Mouse (Mus musculus): ENCODE results near the gene Dcaf7. TPM values are rescaled to one million over a fixed set of nuclear protein-coding genes. Genes with fewer than 3 reads are reported as not detected.

The Dcaf7 gene
- 58.8 and 63.4 TPM in 2 replicates for polyA plus RNA-seq (2015; fragmentation: Nextera tagmentation; extraction: Ambion mirVana)

DNA sequence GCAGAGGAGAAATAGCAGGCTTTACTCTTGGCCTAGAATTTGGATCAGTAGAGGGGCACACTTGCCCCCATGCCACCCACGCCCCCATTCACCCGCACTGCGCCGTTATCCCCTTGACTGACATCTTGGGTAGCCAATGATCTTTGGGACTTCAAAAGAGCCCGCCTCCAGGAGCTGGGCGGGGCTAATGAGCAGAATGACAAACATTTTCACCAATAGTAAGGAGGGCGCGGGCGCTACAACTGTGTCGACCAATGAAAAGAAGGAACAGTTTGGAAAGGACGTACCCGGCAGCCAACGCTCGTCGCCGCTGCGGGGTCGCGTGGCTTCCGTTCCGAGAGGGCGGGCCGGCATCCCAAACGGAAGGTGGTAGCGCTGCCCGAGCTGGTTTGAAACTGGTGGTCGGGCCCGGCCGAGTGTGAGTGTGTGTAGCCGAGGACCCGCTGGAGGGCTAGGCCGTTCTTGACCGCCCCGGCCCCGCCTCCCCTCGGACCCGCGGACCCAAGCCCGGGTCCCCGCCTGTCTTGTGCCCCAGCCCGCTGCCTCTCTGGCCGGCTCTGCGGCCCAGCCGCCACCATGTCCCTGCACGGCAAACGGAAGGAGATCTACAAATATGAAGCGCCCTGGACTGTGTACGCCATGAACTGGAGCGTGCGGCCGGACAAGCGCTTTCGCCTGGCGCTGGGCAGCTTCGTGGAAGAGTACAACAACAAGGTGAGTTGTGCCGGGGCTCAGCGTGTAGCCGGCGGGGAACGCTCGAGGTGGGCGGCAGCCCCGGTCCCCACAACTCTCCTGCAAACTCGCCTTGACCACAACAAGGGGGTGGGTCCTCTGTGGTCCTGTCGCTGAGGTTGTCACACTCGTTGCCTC, at the start of gene Dcaf7:
Gene Dcaf7 (plus strand): TSS at position 325 of the 870 bp plus-strand sequence.
- Histone ChIP-seq H3K9ac (ENCODE audit: low read length) (peak within 1 kb of the TSS; percentile 92), H3K4me2 (ENCODE audit: low read depth, low read length) (peak within 1 kb of the TSS; percentile 98), H3K27me3 (ENCODE audit: control insufficient read depth, insufficient read depth, low read depth, low read length) (no peaks in the 10 kb centered on the region), H3K4me1 (replicated peaks; ENCODE audit: control insufficient read depth, insufficient read depth, low read length) (peaks cover 12% of the 10 kb centered on the region), H3K27ac (ENCODE audit: low read length) (peak within 1 kb of the TSS; percentile 86), H3K9me3 (ENCODE audit: control insufficient read depth, low read length) (no peaks in the 10 kb centered on the region), H3K4me3 (ENCODE audit: low read length) (peak within 1 kb of the TSS; percentile 88), H3K36me3 (ENCODE audit: control insufficient read depth, insufficient read depth, low read length) (no peaks in the 10 kb centered on the region)
- WGBS: under 1% methylated on average over 66 of the region's 66 CpGs
- peak; percentile 99 for ATAC-seq (ENCODE audit: low read depth)

- no peak overlapping the region for H3K9ac ChIP-seq (ENCODE audit: low read length)
- no peak overlapping the region for H3K4me3 ChIP-seq (ENCODE audit: low read length)
- no peaks in the 10 kb centered on the region; the same call in 1 of the 2 replicates for H3K4me1 ChIP-seq (replicated peaks; ENCODE audit: control insufficient read depth, insufficient read depth, low read length)
- no peaks in the 10 kb centered on the region for H3K9me3 ChIP-seq (ENCODE audit: control insufficient read depth, low read length)
- peak overlapping the region; percentile 26; the same call in 1 of the 2 replicates for H3K27ac ChIP-seq (ENCODE audit: low read length)
- 48% methylated on average over 6 of the region's 6 CpGs for WGBS
- no peak overlapping the region for H3K4me2 ChIP-seq (ENCODE audit: low read depth, low read length)
- ATAC-seq (ENCODE audit: low read depth): no peak
- H3K27me3 ChIP-seq (ENCODE audit: control insufficient read depth, insufficient read depth, low read depth, low read length): no peaks in the 10 kb centered on the region
- H3K36me3 ChIP-seq (ENCODE audit: control insufficient read depth, insufficient read depth, low read length): no peaks in the 10 kb centered on the region
Observed at GRCm38 (mm10) chr11:105987446-105987845, 49.2 kb upstream of the Dcaf7 start.

DNA sequence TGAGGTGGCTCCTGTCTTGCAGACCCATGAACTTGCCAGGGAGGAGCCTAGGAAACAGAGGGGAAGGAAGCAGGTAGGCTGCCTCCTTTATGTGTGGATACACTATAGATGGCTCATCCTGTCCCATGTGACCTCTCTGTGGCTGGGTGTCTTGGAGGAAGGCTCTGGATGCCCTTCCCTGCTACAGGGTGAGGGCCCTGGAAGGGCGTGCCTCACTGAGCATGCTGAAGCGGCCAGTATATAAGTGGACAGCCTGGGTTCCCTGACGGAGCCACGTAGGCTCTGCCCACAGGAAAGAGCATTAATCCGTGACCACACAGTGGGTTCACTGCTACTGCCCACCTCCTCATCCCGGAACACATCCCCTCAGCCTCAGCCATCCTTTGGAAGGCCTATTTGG, 47.2 kb upstream of the Dcaf7 start:
- H3K27ac ChIP-seq (ENCODE audit: low read length): peak overlapping the region; percentile 67
- ATAC-seq (ENCODE audit: low read depth): peak; percentile 68
- no peaks in the 10 kb centered on the region; the same call in 1 of the 2 replicates for H3K4me1 ChIP-seq (replicated peaks; ENCODE audit: control insufficient read depth, insufficient read depth, low read length)
- no peaks in the 10 kb centered on the region for H3K36me3 ChIP-seq (ENCODE audit: control insufficient read depth, insufficient read depth, low read length)
- no peaks in the 10 kb centered on the region for H3K27me3 ChIP-seq (ENCODE audit: control insufficient read depth, insufficient read depth, low read depth, low read length)
- WGBS: 64% methylated on average over 6 of the region's 6 CpGs
- no peak overlapping the region for H3K9ac ChIP-seq (ENCODE audit: low read length)
- no peak overlapping the region for H3K4me2 ChIP-seq (ENCODE audit: low read depth, low read length)
- H3K9me3 ChIP-seq (ENCODE audit: control insufficient read depth, low read length): no peaks in the 10 kb centered on the region
- H3K4me3 ChIP-seq (ENCODE audit: low read length): no peak overlapping the region

DNA sequence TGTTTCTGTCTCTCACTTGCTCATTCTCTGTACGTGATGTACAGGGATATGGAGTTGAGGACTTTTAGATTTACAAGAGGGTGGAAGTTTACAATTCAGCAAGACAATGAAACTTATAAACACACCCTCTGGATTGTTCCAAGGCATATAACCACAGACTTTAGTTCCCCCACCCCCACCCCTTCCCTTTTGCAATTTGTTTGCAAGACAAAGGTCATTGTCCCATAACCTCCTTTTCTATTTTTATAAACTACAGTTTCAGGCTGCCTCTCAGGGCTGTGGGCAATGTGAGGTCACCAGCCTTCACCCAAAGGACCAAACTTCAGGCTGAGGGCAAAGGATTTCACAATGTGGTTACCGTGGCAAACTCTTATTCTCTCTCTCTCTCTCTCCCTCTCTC, 46.4 kb upstream of the Dcaf7 start:
- peak; percentile 77 for ATAC-seq (ENCODE audit: low read depth)
- H3K36me3 ChIP-seq (ENCODE audit: control insufficient read depth, insufficient read depth, low read length): no peaks in the 10 kb centered on the region
- H3K9me3 ChIP-seq (ENCODE audit: control insufficient read depth, low read length): no peaks in the 10 kb centered on the region
- H3K4me2 ChIP-seq (ENCODE audit: low read depth, low read length): no peak overlapping the region
- no peak overlapping the region for H3K9ac ChIP-seq (ENCODE audit: low read length)
- WGBS: 30% methylated on average over 2 of the region's 2 CpGs
- no peaks in the 10 kb centered on the region; the same call in 1 of the 2 replicates for H3K4me1 ChIP-seq (replicated peaks; ENCODE audit: control insufficient read depth, insufficient read depth, low read length)
- no peaks in the 10 kb centered on the region for H3K27me3 ChIP-seq (ENCODE audit: control insufficient read depth, insufficient read depth, low read depth, low read length)
- H3K4me3 ChIP-seq (ENCODE audit: low read length): no peak overlapping the region
- peak overlapping the region; percentile 66 for H3K27ac ChIP-seq (ENCODE audit: low read length)

- H3K9me3 ChIP-seq (ENCODE audit: control insufficient read depth, low read length): no peaks in the 10 kb centered on the region
- no peaks in the 10 kb centered on the region for H3K27me3 ChIP-seq (ENCODE audit: control insufficient read depth, insufficient read depth, low read depth, low read length)
- H3K4me1 ChIP-seq (replicated peaks; ENCODE audit: control insufficient read depth, insufficient read depth, low read length): no peaks in the 10 kb centered on the region
- no peak within 1 kb of the TSS for H3K9ac ChIP-seq (ENCODE audit: low read length)
- H3K36me3 ChIP-seq (ENCODE audit: control insufficient read depth, insufficient read depth, low read length): no peaks in the 10 kb centered on the region
- no peak within 1 kb of the TSS for H3K4me2 ChIP-seq (ENCODE audit: low read depth, low read length)
- 95% methylated on average over 3 of the region's 3 CpGs for WGBS
- no peak for ATAC-seq (ENCODE audit: low read depth)
- H3K27ac ChIP-seq (ENCODE audit: low read length): no peak within 1 kb of the TSS
- no peak within 1 kb of the TSS for H3K4me3 ChIP-seq (ENCODE audit: low read length)
Observed at GRCm38 (mm10) chr11:105994375-105994774, 42.3 kb upstream of the Dcaf7 start, which contains the start of gene Ace3. Ace3 (plus strand) TSS chr11:105994675.

GRCm38 (mm10) chr11:106000062-106000461, 36.6 kb upstream of the Dcaf7 start:
- no peak overlapping the region for H3K4me2 ChIP-seq (ENCODE audit: low read depth, low read length)
- H3K4me1 ChIP-seq (replicated peaks; ENCODE audit: control insufficient read depth, insufficient read depth, low read length): no peaks in the 10 kb centered on the region
- H3K4me3 ChIP-seq (ENCODE audit: low read length): no peak overlapping the region
- WGBS: 88% methylated on average over 6 of the region's 6 CpGs
- no peak overlapping the region for H3K27ac ChIP-seq (ENCODE audit: low read length)
- H3K9me3 ChIP-seq (ENCODE audit: control insufficient read depth, low read length): no peaks in the 10 kb centered on the region
- no peak overlapping the region for H3K9ac ChIP-seq (ENCODE audit: low read length)
- ATAC-seq (ENCODE audit: low read depth): no peak
- H3K27me3 ChIP-seq (ENCODE audit: control insufficient read depth, insufficient read depth, low read depth, low read length): no peaks in the 10 kb centered on the region
- no peaks in the 10 kb centered on the region for H3K36me3 ChIP-seq (ENCODE audit: control insufficient read depth, insufficient read depth, low read length)

GRCm38 (mm10) chr11:106001718-106002117, 35.0 kb upstream of the Dcaf7 start:
- no peaks in the 10 kb centered on the region for H3K36me3 ChIP-seq (ENCODE audit: control insufficient read depth, insufficient read depth, low read length)
- H3K9ac ChIP-seq (ENCODE audit: low read length): no peak overlapping the region
- H3K4me1 ChIP-seq (replicated peaks; ENCODE audit: control insufficient read depth, insufficient read depth, low read length): no peaks in the 10 kb centered on the region
- no peaks in the 10 kb centered on the region for H3K9me3 ChIP-seq (ENCODE audit: control insufficient read depth, low read length)
- no peak overlapping the region for H3K27ac ChIP-seq (ENCODE audit: low read length)
- ATAC-seq (ENCODE audit: low read depth): no peak
- no peak overlapping the region for H3K4me2 ChIP-seq (ENCODE audit: low read depth, low read length)
- no peak overlapping the region for H3K4me3 ChIP-seq (ENCODE audit: low read length)
- WGBS: 29% methylated on average over 4 of the region's 4 CpGs
- no peaks in the 10 kb centered on the region for H3K27me3 ChIP-seq (ENCODE audit: control insufficient read depth, insufficient read depth, low read depth, low read length)

GRCm38 (mm10) chr11:106004576-106004975, 32.1 kb upstream of the Dcaf7 start:
- Histone ChIP-seq H3K27ac (ENCODE audit: low read length) (no peak overlapping the region), H3K4me2 (ENCODE audit: low read depth, low read length) (no peak overlapping the region), H3K4me1 (replicated peaks; ENCODE audit: control insufficient read depth, insufficient read depth, low read length) (peaks cover 2% of the 10 kb centered on the region; the same call in 1 of the 2 replicates), H3K9me3 (ENCODE audit: control insufficient read depth, low read length) (no peaks in the 10 kb centered on the region), H3K27me3 (ENCODE audit: control insufficient read depth, insufficient read depth, low read depth, low read length) (no peaks in the 10 kb centered on the region; the same call in 1 of the 2 replicates), H3K4me3 (ENCODE audit: low read length) (no peak overlapping the region), H3K36me3 (ENCODE audit: control insufficient read depth, insufficient read depth, low read length) (no peaks in the 10 kb centered on the region), H3K9ac (ENCODE audit: low read length) (no peak overlapping the region)
- WGBS: 78% methylated on average over 1 of the region's 1 CpGs
- ATAC-seq (ENCODE audit: low read depth): no peak

- Histone ChIP-seq H3K4me2 (ENCODE audit: low read depth, low read length) (no peak overlapping the region), H3K36me3 (ENCODE audit: control insufficient read depth, insufficient read depth, low read length) (no peaks in the 10 kb centered on the region), H3K4me3 (ENCODE audit: low read length) (no peak overlapping the region), H3K9me3 (ENCODE audit: control insufficient read depth, low read length) (no peaks in the 10 kb centered on the region), H3K4me1 (replicated peaks; ENCODE audit: control insufficient read depth, insufficient read depth, low read length) (peaks cover 2% of the 10 kb centered on the region; the same call in 1 of the 2 replicates), H3K27ac (ENCODE audit: low read length) (no peak overlapping the region), H3K9ac (ENCODE audit: low read length) (no peak overlapping the region), H3K27me3 (ENCODE audit: control insufficient read depth, insufficient read depth, low read depth, low read length) (no peaks in the 10 kb centered on the region; the same call in 1 of the 2 replicates)
- no peak for ATAC-seq (ENCODE audit: low read depth)
- 13% methylated on average over 5 of the region's 5 CpGs for WGBS
Observed at GRCm38 (mm10) chr11:106005970-106006369, 30.7 kb upstream of the Dcaf7 start.

All from lung, embryonic 16.5 days (tissue).